Mouse (Mus musculus): Measurements from ENCODE around the gene Fbh1. TPM values are rescaled to one million over a fixed set of nuclear protein-coding genes. Genes with fewer than 3 reads are reported as not detected.

Fbh1 gene
- polyA plus RNA-seq, 1 experiment from 2014 or later: 115 TPM

- Histone ChIP-seq H3K4me2 (no peak overlapping the region), H3K27ac (no peak overlapping the region), H3K4me1 (no peaks in the 10 kb centered on the region), H3K27me3 (no peaks in the 10 kb centered on the region), H3K36me3 (peaks cover 71% of the 10 kb centered on the region), H3K9ac (no peak overlapping the region), H3K4me3 (no peak overlapping the region), H3K9me3 (no peaks in the 10 kb centered on the region)
- 88% methylated on average over 10 of the region's 10 CpGs for WGBS
- ATAC-seq (ENCODE audit: insufficient number of reproducible peaks, low FRiP score, low TSS enrichment, low read depth): no peak
Observed at GRCm38 (mm10) chr2:11767161-11767545, 10.2 kb downstream of the Fbh1 start.

- no peaks in the 10 kb centered on the region for H3K9me3 ChIP-seq
- no peak overlapping the region for H3K27ac ChIP-seq
- H3K4me2 ChIP-seq: no peak overlapping the region
- no peaks in the 10 kb centered on the region for H3K4me1 ChIP-seq
- H3K4me3 ChIP-seq: no peak overlapping the region
- H3K27me3 ChIP-seq: no peaks in the 10 kb centered on the region
- WGBS: 67% methylated on average over 5 of the region's 5 CpGs
- H3K9ac ChIP-seq: no peak overlapping the region
- ATAC-seq (ENCODE audit: insufficient number of reproducible peaks, low FRiP score, low TSS enrichment, low read depth): no peak
- peaks cover 76% of the 10 kb centered on the region for H3K36me3 ChIP-seq
Observed at GRCm38 (mm10) chr2:11766485-11767160, 10.8 kb downstream of the Fbh1 start.

- 82% methylated on average over 4 of the region's 4 CpGs for WGBS
- no peak for ATAC-seq (ENCODE audit: insufficient number of reproducible peaks, low FRiP score, low TSS enrichment, low read depth)
- Histone ChIP-seq H3K9ac (no peak overlapping the region), H3K27ac (no peak overlapping the region), H3K4me1 (no peaks in the 10 kb centered on the region), H3K9me3 (no peaks in the 10 kb centered on the region), H3K4me3 (no peak overlapping the region), H3K27me3 (no peaks in the 10 kb centered on the region), H3K36me3 (peaks cover 85% of the 10 kb centered on the region), H3K4me2 (no peak overlapping the region)
Observed at GRCm38 (mm10) chr2:11765694-11766093, 11.7 kb downstream of the Fbh1 start.

GRCm38 (mm10) chr2:11762541-11762940 is 14.8 kb downstream of the Fbh1 start:
- Histone ChIP-seq H3K9ac (no peak overlapping the region), H3K4me2 (no peak overlapping the region), H3K27ac (no peak overlapping the region), H3K4me1 (no peaks in the 10 kb centered on the region), H3K9me3 (no peaks in the 10 kb centered on the region), H3K36me3 (peaks cover 95% of the 10 kb centered on the region), H3K4me3 (no peak overlapping the region), H3K27me3 (no peaks in the 10 kb centered on the region)
- no peak for ATAC-seq (ENCODE audit: insufficient number of reproducible peaks, low FRiP score, low TSS enrichment, low read depth)
- WGBS: 83% methylated on average over 4 of the region's 4 CpGs

- Histone ChIP-seq H3K9me3 (no peaks in the 10 kb centered on the region), H3K4me3 (no peak overlapping the region), H3K4me1 (no peaks in the 10 kb centered on the region), H3K27me3 (no peaks in the 10 kb centered on the region), H3K4me2 (no peak overlapping the region), H3K27ac (no peak overlapping the region), H3K36me3 (peaks cover 45% of the 10 kb centered on the region), H3K9ac (no peak overlapping the region)
- ATAC-seq (ENCODE audit: insufficient number of reproducible peaks, low FRiP score, low TSS enrichment, low read depth): no peak
- WGBS: 92% methylated on average over 4 of the region's 4 CpGs
Observed at GRCm38 (mm10) chr2:11739516-11740051, 37.8 kb downstream of the Fbh1 start.

GRCm38 (mm10) chr2:11738794-11739193 is 38.6 kb downstream of the Fbh1 start:
- ATAC-seq (ENCODE audit: insufficient number of reproducible peaks, low FRiP score, low TSS enrichment, low read depth): no peak
- Histone ChIP-seq H3K27ac (no peak overlapping the region), H3K4me1 (no peaks in the 10 kb centered on the region), H3K4me2 (no peak overlapping the region), H3K9ac (no peak overlapping the region), H3K9me3 (no peaks in the 10 kb centered on the region), H3K4me3 (no peak overlapping the region), H3K27me3 (no peaks in the 10 kb centered on the region), H3K36me3 (peaks cover 39% of the 10 kb centered on the region)
- 89% methylated on average over 3 of the region's 3 CpGs for WGBS

- Histone ChIP-seq H3K9me3 (no peaks in the 10 kb centered on the region), H3K9ac (no peak overlapping the region), H3K36me3 (peaks cover 9% of the 10 kb centered on the region), H3K4me2 (no peak overlapping the region), H3K27ac (no peak overlapping the region), H3K4me1 (no peaks in the 10 kb centered on the region), H3K4me3 (no peak overlapping the region), H3K27me3 (no peaks in the 10 kb centered on the region)
- 86% methylated on average over 6 of the region's 6 CpGs for WGBS
- no peak for ATAC-seq (ENCODE audit: insufficient number of reproducible peaks, low FRiP score, low TSS enrichment, low read depth)
Observed at GRCm38 (mm10) chr2:11735853-11736252, 41.5 kb downstream of the Fbh1 start.

GRCm38 (mm10) chr2:11732978-11733377 is 44.4 kb downstream of the Fbh1 start:
- Histone ChIP-seq H3K27ac (no peak overlapping the region), H3K4me3 (no peak overlapping the region), H3K9ac (no peak overlapping the region), H3K27me3 (no peaks in the 10 kb centered on the region), H3K4me2 (no peak overlapping the region), H3K9me3 (no peaks in the 10 kb centered on the region), H3K4me1 (no peaks in the 10 kb centered on the region), H3K36me3 (no peaks in the 10 kb centered on the region)
- no peak for ATAC-seq (ENCODE audit: insufficient number of reproducible peaks, low FRiP score, low TSS enrichment, low read depth)
- WGBS: 63% methylated on average over 5 of the region's 5 CpGs

GRCm38 (mm10) chr2:11729091-11729490 is 48.3 kb downstream of the Fbh1 start:
- no peaks in the 10 kb centered on the region for H3K27me3 ChIP-seq
- no peak for ATAC-seq (ENCODE audit: insufficient number of reproducible peaks, low FRiP score, low TSS enrichment, low read depth)
- no peak overlapping the region for H3K4me2 ChIP-seq
- 42% methylated on average over 3 of the region's 3 CpGs for WGBS
- H3K9me3 ChIP-seq: no peaks in the 10 kb centered on the region
- no peak overlapping the region for H3K9ac ChIP-seq
- H3K36me3 ChIP-seq: no peaks in the 10 kb centered on the region
- no peak overlapping the region for H3K4me3 ChIP-seq
- no peaks in the 10 kb centered on the region for H3K4me1 ChIP-seq
- no peak overlapping the region for H3K27ac ChIP-seq

GRCm38 (mm10) chr2:11727574-11727973 is 49.8 kb downstream of the Fbh1 start:
- no peak for ATAC-seq (ENCODE audit: insufficient number of reproducible peaks, low FRiP score, low TSS enrichment, low read depth)
- no peaks in the 10 kb centered on the region for H3K27me3 ChIP-seq
- no peak overlapping the region for H3K9ac ChIP-seq
- 88% methylated on average over 5 of the region's 5 CpGs for WGBS
- no peaks in the 10 kb centered on the region for H3K4me1 ChIP-seq
- no peaks in the 10 kb centered on the region for H3K36me3 ChIP-seq
- no peak overlapping the region for H3K4me3 ChIP-seq
- H3K9me3 ChIP-seq: no peaks in the 10 kb centered on the region
- no peak overlapping the region for H3K27ac ChIP-seq
- no peak overlapping the region for H3K4me2 ChIP-seq

- H3K27ac ChIP-seq: no peak overlapping the region
- no peak overlapping the region for H3K4me3 ChIP-seq
- WGBS: 74% methylated on average over 9 of the region's 9 CpGs
- H3K4me2 ChIP-seq: no peak overlapping the region
- no peak for ATAC-seq (ENCODE audit: insufficient number of reproducible peaks, low FRiP score, low TSS enrichment, low read depth)
- H3K9ac ChIP-seq: no peak overlapping the region
- no peaks in the 10 kb centered on the region for H3K27me3 ChIP-seq
- H3K9me3 ChIP-seq: no peaks in the 10 kb centered on the region
- no peaks in the 10 kb centered on the region for H3K4me1 ChIP-seq
- no peaks in the 10 kb centered on the region for H3K36me3 ChIP-seq
Observed at GRCm38 (mm10) chr2:11722564-11722963, 54.8 kb downstream of the Fbh1 start.

GRCm38 (mm10) chr2:11718573-11718972 is 58.8 kb downstream of the Fbh1 start:
- no peaks in the 10 kb centered on the region for H3K27me3 ChIP-seq
- ATAC-seq (ENCODE audit: insufficient number of reproducible peaks, low FRiP score, low TSS enrichment, low read depth): no peak
- no peak overlapping the region for H3K4me2 ChIP-seq
- no peak overlapping the region for H3K4me3 ChIP-seq
- H3K36me3 ChIP-seq: no peaks in the 10 kb centered on the region
- no peaks in the 10 kb centered on the region for H3K9me3 ChIP-seq
- WGBS: 83% methylated on average over 2 of the region's 2 CpGs
- H3K9ac ChIP-seq: no peak overlapping the region
- H3K4me1 ChIP-seq: no peaks in the 10 kb centered on the region
- H3K27ac ChIP-seq: no peak overlapping the region

- WGBS: 76% methylated on average over 4 of the region's 4 CpGs
- no peaks in the 10 kb centered on the region for H3K4me1 ChIP-seq
- no peak for ATAC-seq (ENCODE audit: insufficient number of reproducible peaks, low FRiP score, low TSS enrichment, low read depth)
- no peak overlapping the region for H3K27ac ChIP-seq
- H3K27me3 ChIP-seq: no peaks in the 10 kb centered on the region
- H3K4me2 ChIP-seq: no peak overlapping the region
- no peak overlapping the region for H3K4me3 ChIP-seq
- H3K36me3 ChIP-seq: no peaks in the 10 kb centered on the region
- H3K9me3 ChIP-seq: no peaks in the 10 kb centered on the region
- no peak overlapping the region for H3K9ac ChIP-seq
Observed at GRCm38 (mm10) chr2:11714535-11714934, 62.8 kb downstream of the Fbh1 start.

Measured in limb, embryonic 15.5 days (tissue).